Mouse (Mus musculus) small intestine, adult 2 months (tissue): ENCODE measurements around the gene Hectd2.

Experiments used
- CTCF ChIP-seq: fragments of 200-500 bp; IDR thresholded peaks from 2 replicates; pipeline ENCODE4 v1.5.1; 2012; ENCODE audit warnings: low read depth, mild to moderate bottlenecking, control low read depth, inconsistent platforms, low read length, moderate library complexity, mixed read lengths; ENCODE audit not compliant: insufficient replicate concordance, insufficient read length; ENCODE audit errors: extremely low read depth
- POLR2A ChIP-seq: fragments of 200-500 bp; IDR thresholded peaks from 2 replicates; pipeline ENCODE4 v1.6.1; 2012; ENCODE audit warnings: low read depth, mild to moderate bottlenecking, control low read depth, inconsistent platforms, low read length, moderate library complexity

GRCm38 (mm10) chr19:36534011-36534765, 20.3 kb upstream of the Hectd2 start:
- TF ChIP-seq POLR2A, result no peak
- no peak for TF ChIP-seq CTCF
